Mouse (Mus musculus): Measurements from ENCODE around the gene Mtm1. TPM values are rescaled to one million over a fixed set of nuclear protein-coding genes. Genes with fewer than 3 reads are reported as not detected.
A peak's percentile ranks its signal among the peaks of the same experiment; 100 is the strongest.

The Mtm1 gene
- polyA plus RNA-seq, 1 experiment, result 20.1 TPM

- peak overlapping the region; percentile 95 for H3K4me3 ChIP-seq (ENCODE audit: insufficient read depth, low read depth, low read length)
- no peak overlapping the region for H3K27ac ChIP-seq (replicated peaks; ENCODE audit: low read depth, low read length)
- H3K4me1 ChIP-seq (ENCODE audit: control insufficient read depth, insufficient read depth, insufficient read length, low read length), result peaks cover 3% of the 10 kb centered on the region
These were observed 153.5 kb downstream of the Mtm1 start for GRCm38 (mm10) chrX:71364062-71364461.

DNA sequence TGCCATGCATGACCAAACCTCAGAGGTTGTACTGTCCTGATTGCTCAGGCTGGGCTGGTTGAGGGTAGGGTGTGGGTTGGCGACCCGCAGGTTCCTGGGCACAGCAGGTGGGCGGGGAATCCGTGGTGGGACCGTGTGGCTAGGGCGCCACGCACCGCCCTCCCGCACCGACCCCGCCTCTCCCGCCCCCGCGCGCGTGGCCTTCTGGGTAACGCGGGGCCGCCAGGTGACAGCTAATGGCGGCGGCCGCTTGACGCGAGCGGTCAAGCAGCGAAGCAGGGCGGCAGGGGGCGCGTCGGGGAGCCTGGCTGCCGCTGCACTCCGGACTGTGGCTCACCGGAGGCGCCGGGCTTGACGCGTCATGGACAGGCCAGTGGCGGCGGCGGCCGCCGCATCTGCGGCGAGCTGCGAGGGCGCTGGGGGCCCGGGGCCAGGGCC, 154.0 kb downstream of the Mtm1 start, which contains the start of gene Mtmr1:
Gene Mtmr1, plus strand, starts transcription at position 207 of the 438 bp plus-strand sequence.
- H3K27ac ChIP-seq (replicated peaks; ENCODE audit: low read depth, low read length), result peak within 1 kb of the TSS; percentile 77; the same call in 1 of the 2 replicates
- H3K4me1 ChIP-seq (ENCODE audit: control insufficient read depth, insufficient read depth, insufficient read length, low read length), result peaks cover 3% of the 10 kb centered on the region

DNA sequence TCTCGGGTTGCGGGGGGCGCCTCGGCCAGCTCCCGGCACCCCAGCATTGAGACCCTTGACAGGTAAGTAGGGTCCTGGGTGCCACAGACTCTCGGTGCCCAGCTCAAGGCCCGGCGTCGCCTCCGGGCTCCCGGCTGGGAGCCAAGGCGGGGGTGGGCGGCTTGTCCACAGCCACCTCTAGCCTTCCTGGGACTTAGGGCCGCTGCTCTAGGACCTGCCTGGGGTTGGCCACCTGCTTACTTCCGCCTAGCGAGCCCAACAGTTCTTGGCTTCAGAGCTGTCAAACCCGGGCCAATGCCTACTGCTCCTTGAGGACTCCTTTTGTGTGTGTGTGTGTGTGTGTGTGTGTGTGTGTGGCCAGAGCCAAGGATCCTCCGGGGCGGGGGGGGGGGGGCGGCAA, 154.4 kb downstream of the Mtm1 start:
- Histone ChIP-seq H3K4me1 (ENCODE audit: control insufficient read depth, insufficient read depth, insufficient read length, low read length) (peaks cover 3% of the 10 kb centered on the region), H3K4me3 (ENCODE audit: insufficient read depth, low read depth, low read length) (peak overlapping the region; percentile 95), H3K27ac (replicated peaks; ENCODE audit: low read depth, low read length) (peak overlapping the region; percentile 60; the same call in 1 of the 2 replicates)

More for the DNA sequence above, 154.0 kb downstream of the Mtm1 start, which contains the start of gene Mtmr1:
- H3K4me3 ChIP-seq (ENCODE audit: insufficient read depth, low read depth, low read length), result peak within 1 kb of the TSS; percentile 95

Other genes with a start within 250 kb of the Mtm1 start
- gene Mamld1, start 160.5 kb upstream of the Mtm1 start, polyA plus RNA-seq (2012; ENCODE audit: insufficient read depth, insufficient read length, missing spikeins), result 5.8 and 14.1 TPM in 2 replicates
- 22.5 and 30.2 TPM in 2 replicates for gene Mtmr1, start 154.0 kb downstream of the Mtm1 start, polyA plus RNA-seq (2012; ENCODE audit: insufficient read depth, insufficient read length, missing spikeins)